In the genomic region with DNA sequence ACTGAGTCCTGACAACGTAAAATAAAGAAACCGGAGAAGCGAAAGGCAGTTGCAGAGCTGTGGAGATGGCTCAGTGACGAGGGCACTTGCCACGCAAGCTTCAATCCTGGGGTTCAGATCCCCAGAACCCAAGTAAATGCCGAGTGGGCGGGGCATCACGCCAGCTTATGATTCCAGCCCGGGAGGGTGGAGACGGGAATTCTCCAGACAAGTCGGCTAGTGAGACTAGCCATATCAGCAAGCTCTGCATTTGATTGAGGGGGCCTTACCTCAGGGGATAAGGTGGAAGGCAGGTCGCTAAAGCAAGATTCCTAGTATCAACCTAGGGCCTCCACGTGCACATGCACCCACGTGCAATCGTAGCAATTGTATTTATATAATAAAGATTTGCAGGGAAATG, we compare ENCODE assay signal across 26 mouse cellular contexts. TPM values are rescaled to one million over a fixed set of nuclear protein-coding genes. Genes with fewer than 3 reads are reported as not detected.
DNase-seq lines count a peak whose midpoint lies in the region; ATAC-seq and TF ChIP-seq lines count a peak whose summit lies in the region.
"Had no signal": no experiment of that assay in that cellular context is flagged by ENCODE, and none has a peak within 500 bp of the region (broad histone marks: within the 10 kb centered on the region; RNA-seq: fewer than 3 reads in every experiment).

No protein-coding gene starts in this region.

- no peak overlapping the region for H3K9ac ChIP-seq in embryonic facial prominence, embryonic 14.5 days (ENCODE audit: low read depth, low read length)
- H3K9ac ChIP-seq in ES-E14 (ENCODE audit: insufficient read depth, low read depth, low read length, poor library complexity, severe bottlenecking): peak overlapping the region; percentile 42; the same call in 1 of the 2 replicates
- H3K9ac ChIP-seq: embryonic facial prominence, embryonic 12.5 days; forebrain, embryonic 12.5 days; forebrain, embryonic 15.5 days; heart, embryonic 13.5 days; hindbrain, embryonic 12.5 days; hindbrain, embryonic 15.5 days had no signal

- in situ Hi-C loops in ES-E14 (cut with MboI; ENCODE audit: low sequenced_read_pairs in 2 of 2, unreplicated experiment in 2 of 2): no loop called here

- H3K4me2 ChIP-seq in embryonic facial prominence, embryonic 14.5 days (ENCODE audit: low read depth, low read length): no peak overlapping the region
- H3K4me2 ChIP-seq: embryonic facial prominence, embryonic 12.5 days; forebrain, embryonic 12.5 days; forebrain, embryonic 15.5 days; heart, embryonic 13.5 days; hindbrain, embryonic 12.5 days; hindbrain, embryonic 15.5 days had no signal

- H3K27ac ChIP-seq in embryonic facial prominence, embryonic 14.5 days (replicated peaks; ENCODE audit: low read depth, low read length): no peak overlapping the region
- H3K27ac ChIP-seq in embryonic facial prominence, embryonic 10.5 days (replicated peaks): no peak overlapping the region
- no peak overlapping the region for H3K27ac ChIP-seq in ES-E14 (ENCODE audit: insufficient read depth, low read depth, low read length, poor library complexity, severe bottlenecking)
- H3K27ac ChIP-seq: embryonic facial prominence, embryonic 12.5 days; forebrain, embryonic 12.5 days; forebrain, embryonic 15.5 days; heart, adult 2 months; heart, embryonic 10.5 days; heart, embryonic 13.5 days; hindbrain, embryonic 12.5 days; hindbrain, embryonic 15.5 days had no signal

- H3K4me3 ChIP-seq in embryonic facial prominence, embryonic 14.5 days (ENCODE audit: low read depth, low read length): no peak overlapping the region
- H3K4me3 ChIP-seq in embryonic facial prominence, embryonic 10.5 days: no peak overlapping the region
- H3K4me3 ChIP-seq in E14TG2a.4 (replicated peaks; ENCODE audit: low read length) (peak overlapping the region; percentile 35), ES-E14 (ENCODE audit: insufficient read depth in 1 of 2, low read depth in 1 of 2, low read length in 2 of 2, poor library complexity in 1 of 2, severe bottlenecking in 1 of 2) (peak overlapping the region in 1 of 2 experiments; percentile 3; a peak in 1 of 4 replicates)
- H3K4me3 ChIP-seq: embryonic facial prominence, embryonic 12.5 days; erythroblast, embryonic 14.5 days; forebrain, embryonic 12.5 days; forebrain, embryonic 15.5 days; heart, adult 2 months; heart, embryonic 10.5 days; heart, embryonic 13.5 days; hindbrain, embryonic 12.5 days; hindbrain, embryonic 15.5 days had no signal

- H3K27me3 ChIP-seq in embryonic facial prominence, embryonic 14.5 days (replicated peaks; ENCODE audit: control insufficient read depth, insufficient read depth, low read length): no peaks in the 10 kb centered on the region
- no peaks in the 10 kb centered on the region for H3K27me3 ChIP-seq in embryonic facial prominence, embryonic 10.5 days (replicated peaks; ENCODE audit: low read depth, poor library complexity, severe bottlenecking)
- no peaks in the 10 kb centered on the region for H3K27me3 ChIP-seq in E14TG2a.4 (ENCODE audit: insufficient read depth, low read length)
- H3K27me3 ChIP-seq: embryonic facial prominence, embryonic 12.5 days; forebrain, embryonic 12.5 days; forebrain, embryonic 15.5 days; heart, embryonic 13.5 days; hindbrain, embryonic 12.5 days; hindbrain, embryonic 15.5 days; Patski had no signal

- no peak for TF ChIP-seq CTCF in E14TG2a.4 (conservative IDR thresholded peaks at IDR 0.05; ENCODE audit: low read length)

- no peaks in the 10 kb centered on the region for H3K9me3 ChIP-seq in embryonic facial prominence, embryonic 14.5 days (ENCODE audit: control insufficient read depth, low read length)
- no peaks in the 10 kb centered on the region for H3K9me3 ChIP-seq in embryonic facial prominence, embryonic 10.5 days
- H3K9me3 ChIP-seq in E14TG2a.4 (ENCODE audit: low read length) (0 out of 2 replicates have a peak, but pooled peaks cover 5% of the 10 kb centered on the region), ES-E14 (ENCODE audit: control insufficient read depth, insufficient read depth, low read depth, low read length) (no peaks in the 10 kb centered on the region)
- H3K9me3 ChIP-seq: embryonic facial prominence, embryonic 12.5 days; forebrain, embryonic 12.5 days; heart, embryonic 10.5 days; heart, embryonic 13.5 days; hindbrain, embryonic 12.5 days; hindbrain, embryonic 15.5 days had no signal

- peak; percentile 19 for DNase-seq in embryonic facial prominence, embryonic 14.5 days (ENCODE audit: low spot score)
- DNase-seq in embryonic facial prominence, embryonic 10.5 days (ENCODE audit: low spot score): no peak
- no peak for DNase-seq in ES-E14 (ENCODE audit: low read depth, low spot score)
- DNase-seq in adrenal gland, adult (ENCODE audit: inconsistent age in 2 of 2, low spot score in 1 of 2): no peak
- no peak for DNase-seq in lung, postnatal 4 days
- DNase-seq: adrenal gland, postnatal 10 days; adrenal gland, postnatal 36 days; cerebellum, adult 18-20 months; cerebellum, adult 9-10 months; cerebellum, postnatal 14 days; gastrocnemius, postnatal 25 days; heart, adult 2 months; heart, postnatal 14 days had no signal

- no peaks in the 10 kb centered on the region for H3K4me1 ChIP-seq in embryonic facial prominence, embryonic 14.5 days (ENCODE audit: control insufficient read depth, insufficient read depth, low read length)
- H3K4me1 ChIP-seq in embryonic facial prominence, embryonic 10.5 days: no peaks in the 10 kb centered on the region
- H3K4me1 ChIP-seq in E14TG2a.4 (replicated peaks; ENCODE audit: low read depth, low read length) (peaks cover 15% of the 10 kb centered on the region), ES-E14 (ENCODE audit: control insufficient read depth in 2 of 2, insufficient read depth in 2 of 2, low read length in 2 of 2, poor library complexity in 1 of 2) (no peaks in the 10 kb centered on the region)
- H3K4me1 ChIP-seq: embryonic facial prominence, embryonic 12.5 days; forebrain, embryonic 12.5 days; forebrain, embryonic 15.5 days; heart, embryonic 10.5 days; heart, embryonic 13.5 days; hindbrain, embryonic 12.5 days; hindbrain, embryonic 15.5 days had no signal

- 77% methylated on average over 15 of the region's 15 CpGs for WGBS in embryonic facial prominence, embryonic 14.5 days
- 87% methylated on average over 15 of the region's 15 CpGs for WGBS in embryonic facial prominence, embryonic 10.5 days

- ATAC-seq in embryonic facial prominence, embryonic 14.5 days (ENCODE audit: low read depth): no peak
- ATAC-seq: activated CD4-positive, CD25-positive, alpha-beta regulatory T cell, adult 4 months; forebrain, embryonic 15.5 days; intestine, postnatal 0 days; Patski had no signal

- H3K36me3 ChIP-seq in embryonic facial prominence, embryonic 14.5 days (ENCODE audit: control insufficient read depth, insufficient read depth, low read length): no peaks in the 10 kb centered on the region
- no peaks in the 10 kb centered on the region for H3K36me3 ChIP-seq in embryonic facial prominence, embryonic 10.5 days (replicated peaks)
- no peaks in the 10 kb centered on the region for H3K36me3 ChIP-seq in E14TG2a.4 (ENCODE audit: insufficient read depth, low read length)
- H3K36me3 ChIP-seq in ES-E14 (ENCODE audit: control insufficient read depth, insufficient read depth, low read length, poor library complexity, severe bottlenecking): no peaks in the 10 kb centered on the region
- H3K36me3 ChIP-seq: embryonic facial prominence, embryonic 12.5 days; forebrain, embryonic 12.5 days; forebrain, embryonic 15.5 days; G1E; heart, embryonic 10.5 days; heart, embryonic 13.5 days; hindbrain, embryonic 12.5 days; hindbrain, embryonic 15.5 days had no signal

TF ChIP-seq in ES-E14, 5 proteins besides CTCF, POLR2A, EP300 and RAD21:
- no peak for TF ChIP-seq MAFK (IDR thresholded peaks at IDR 0.05; ENCODE audit: insufficient read depth, low read depth, low read length)
- no peak for TF ChIP-seq ZC3H11A (IDR thresholded peaks at IDR 0.05; ENCODE audit: borderline replicate concordance, low read depth, low read length)
- no peak for TF ChIP-seq ZNF384 (IDR thresholded peaks at IDR 0.05; ENCODE audit: low read depth, low read length)
- TF ChIP-seq HCFC1 (IDR thresholded peaks at IDR 0.05; ENCODE audit: borderline replicate concordance, insufficient read depth, low read length): no peak
- TF ChIP-seq CHD2 (IDR thresholded peaks at IDR 0.05; ENCODE audit: low read depth, low read length): no peak

RNA-seq across cellular contexts. Expression of gene Cdyl2, which starts 39.9 kb away (rescaled TPM):
- polyA plus RNA-seq in embryonic facial prominence, embryonic 14.5 days (2014; fragmentation: Nextera tagmentation; extraction: Ambion mirVana): 9.3 and 11.4 TPM in 2 replicates
- polyA plus RNA-seq in embryonic facial prominence, embryonic 10.5 days (2016; fragmentation: Nextera tagmentation; extraction: Ambion mirVana): 5.8 and 7.7 TPM in 2 replicates
- total RNA-seq in ES-E14 (2012; rRNA removed): 37.3 and 50.7 TPM in 2 replicates
- total RNA-seq: G1E had no signal
- polyA plus RNA-seq: G1E had no signal
